Mouse (Mus musculus): ENCODE results near the gene Nagk.
"Not testable (repeated sequence)": the region's sequence is repeated elsewhere in the genome, so short reads cannot be mapped to it uniquely, and the experiment has no call there.

Gene Nagk

DNA sequence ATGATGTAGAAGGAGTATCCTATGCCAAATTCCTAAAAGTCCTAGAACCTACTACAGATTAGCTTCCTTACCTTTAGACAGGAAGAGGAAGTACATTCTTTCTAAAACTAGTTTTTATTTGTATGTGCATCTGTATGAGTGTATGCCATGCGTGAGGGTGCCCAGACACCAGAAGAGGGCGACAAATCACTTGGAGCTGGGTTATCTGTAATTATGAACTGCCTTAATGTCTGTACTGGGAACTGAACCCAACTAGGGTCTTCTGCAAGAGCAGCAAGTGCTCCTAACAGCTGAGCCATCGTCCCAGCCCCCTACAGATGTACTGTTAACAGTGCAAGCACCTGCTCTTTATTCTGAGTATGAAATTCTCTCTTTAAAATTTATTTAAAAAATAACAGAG lies 21.0 kb downstream of the Nagk start:
- no peak for DNase-seq (ENCODE audit: low spot score)

DNA sequence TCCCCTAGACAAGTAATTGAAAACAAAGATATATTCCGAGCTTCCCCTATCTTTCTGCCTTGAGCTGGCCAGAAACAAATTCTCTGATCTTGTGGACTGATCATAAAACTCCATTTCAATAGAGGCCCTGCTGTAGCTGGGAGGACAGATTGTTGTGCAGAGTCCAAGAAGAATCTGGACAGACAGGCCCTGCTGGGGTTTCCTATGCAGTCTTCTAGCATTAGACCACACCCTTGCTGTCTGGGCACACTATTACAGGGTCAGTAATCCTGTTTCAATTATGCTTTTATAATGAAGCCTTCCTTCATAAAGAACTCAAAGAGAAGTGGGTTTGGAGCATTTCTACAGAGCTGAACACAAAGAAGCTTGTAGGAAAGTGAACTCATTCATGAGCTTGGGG lies 24.2 kb downstream of the Nagk start:
- DNase-seq (ENCODE audit: low spot score): no peak

DNA sequence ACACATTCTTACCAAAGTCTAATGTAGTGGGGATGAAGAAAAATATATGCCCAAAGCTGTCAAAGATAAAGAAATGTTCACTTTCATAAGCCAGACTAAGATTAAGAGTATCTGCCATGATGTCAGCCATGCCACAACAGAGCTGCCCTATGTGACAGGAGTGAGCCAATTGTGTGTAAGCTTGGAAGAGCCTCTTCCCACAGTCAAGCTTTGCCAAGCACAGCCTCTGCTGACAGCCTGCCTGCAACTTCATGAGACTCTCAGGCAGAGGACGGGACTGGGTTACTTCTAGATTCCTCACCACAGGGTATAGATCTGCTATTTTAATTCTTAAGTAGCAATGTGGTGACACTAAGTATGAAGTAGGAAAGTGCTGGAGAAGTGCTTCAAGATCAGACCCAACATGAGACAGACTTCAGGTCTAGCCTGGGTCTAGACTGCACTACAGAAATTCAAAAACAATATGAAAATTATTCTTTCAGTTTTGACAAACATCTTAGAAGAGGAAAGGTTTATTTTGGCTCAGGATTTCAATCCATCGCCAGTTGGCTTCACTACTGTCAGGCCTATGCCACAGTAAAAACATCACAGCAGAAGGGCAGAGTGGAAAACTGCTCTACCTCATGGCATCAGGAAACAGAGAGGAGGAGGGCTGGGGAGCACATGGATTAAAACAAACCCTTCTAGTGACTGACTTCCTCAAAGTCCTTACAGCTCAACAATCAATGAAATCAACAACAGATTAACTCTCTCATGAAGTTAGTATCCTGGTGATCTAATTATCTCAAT lies 26.1 kb downstream of the Nagk start:
- no peak for DNase-seq (ENCODE audit: low spot score)

DNA sequence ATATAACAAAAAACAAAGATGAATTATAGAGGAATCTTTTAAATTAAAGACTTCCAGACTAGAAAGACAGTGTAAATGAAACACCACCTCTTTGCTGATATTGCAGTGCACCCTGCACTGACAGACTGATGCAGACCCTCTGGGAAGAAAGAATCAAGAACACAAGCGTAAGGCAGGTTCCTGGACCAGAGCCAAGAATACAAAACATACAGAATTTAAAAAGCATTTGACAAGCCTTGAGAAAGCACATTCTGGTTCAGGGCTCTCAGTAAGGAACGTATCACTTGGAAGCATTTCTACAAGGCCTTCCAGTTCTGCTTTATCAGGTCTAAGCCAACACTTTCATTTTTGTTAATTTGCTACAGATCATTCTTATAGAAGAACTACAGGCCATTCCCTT lies 27.1 kb downstream of the Nagk start:
- DNase-seq (ENCODE audit: low spot score): no peak

DNA sequence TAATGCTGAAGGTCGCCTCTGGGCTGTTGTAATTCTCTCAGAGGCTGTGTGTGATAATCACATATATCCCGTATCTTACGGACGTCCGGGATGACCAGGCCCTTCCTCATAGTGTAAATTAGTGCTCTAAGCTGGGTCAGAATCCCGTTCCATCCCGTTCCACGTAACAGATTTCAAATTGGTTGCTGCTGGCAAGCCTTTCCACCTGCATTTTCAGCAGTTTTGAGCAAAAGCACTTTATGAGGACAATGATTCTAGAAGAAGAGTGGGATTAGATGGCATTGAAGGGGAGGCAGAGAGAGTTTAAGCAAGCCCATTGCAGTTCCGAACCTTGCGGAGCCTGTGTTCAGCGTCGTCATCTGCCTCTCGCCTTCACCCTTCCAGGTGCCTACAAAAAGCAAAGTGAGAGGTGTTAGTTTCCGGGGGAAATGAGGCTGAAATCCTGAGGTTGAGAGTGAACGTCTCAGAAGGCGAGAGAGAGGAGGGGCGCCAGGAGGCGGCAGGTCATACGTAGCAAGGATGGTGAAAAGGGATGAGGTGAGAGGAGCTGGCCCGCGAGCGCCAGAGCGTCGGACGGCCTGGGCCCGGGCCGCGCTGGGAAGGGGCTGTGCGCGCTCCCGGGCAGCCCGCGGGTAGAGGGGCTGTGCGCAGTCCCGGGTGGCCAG lies 36.3 kb downstream of the Nagk start:
- DNase-seq (ENCODE audit: low spot score): no peak

DNA sequence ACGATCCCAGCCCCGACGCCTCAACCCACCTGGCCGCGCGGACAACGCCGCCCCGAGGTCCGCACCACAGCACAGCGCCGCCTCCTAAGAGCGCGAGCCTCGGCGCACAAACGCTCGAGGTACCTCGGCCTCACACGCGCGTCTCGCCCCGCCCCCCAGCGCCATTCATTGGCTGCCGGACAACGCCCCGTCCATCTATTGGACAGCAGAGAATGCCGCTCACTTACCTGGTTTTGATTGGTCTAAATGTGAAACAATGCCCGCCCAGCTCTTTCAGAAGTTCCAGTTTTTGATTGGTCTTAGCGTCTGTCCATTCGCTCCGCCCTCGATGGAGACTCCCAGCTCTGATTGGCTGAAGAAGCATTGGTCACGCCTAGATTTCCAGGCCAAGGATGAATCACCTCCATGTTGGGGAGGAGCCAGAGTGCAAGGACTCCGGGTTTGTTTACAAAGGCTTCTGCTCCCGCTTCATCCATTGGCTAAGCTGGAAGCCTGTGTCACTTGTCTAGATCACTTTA lies 36.9 kb downstream of the Nagk start, which contains the start of gene Paip2b:
Gene Paip2b, minus strand, starts transcription at position 136 of the 518 bp plus-strand sequence.
- DNase-seq (ENCODE audit: low spot score): peak; percentile 99

DNA sequence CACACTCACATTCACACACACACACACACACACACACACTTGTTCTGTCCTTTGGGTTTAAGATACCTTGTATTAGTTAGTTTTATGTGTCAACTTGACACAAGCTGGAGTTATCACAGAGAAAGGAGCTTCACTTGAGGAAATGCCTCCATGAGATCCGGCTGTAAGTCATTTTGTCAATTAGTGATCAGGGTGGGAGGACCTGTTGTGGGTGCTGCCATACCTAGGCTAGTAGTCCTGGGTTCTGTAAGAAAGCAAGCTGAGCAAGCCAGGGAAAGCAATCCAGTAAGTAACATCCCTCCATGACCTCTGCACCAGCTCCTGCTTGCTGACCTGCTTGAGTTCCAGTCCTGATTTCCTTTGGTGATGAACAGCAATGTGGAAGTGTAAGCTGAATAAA lies 37.6 kb downstream of the Nagk start:
- DNase-seq (ENCODE audit: low spot score): not testable (repeated sequence)

DNA sequence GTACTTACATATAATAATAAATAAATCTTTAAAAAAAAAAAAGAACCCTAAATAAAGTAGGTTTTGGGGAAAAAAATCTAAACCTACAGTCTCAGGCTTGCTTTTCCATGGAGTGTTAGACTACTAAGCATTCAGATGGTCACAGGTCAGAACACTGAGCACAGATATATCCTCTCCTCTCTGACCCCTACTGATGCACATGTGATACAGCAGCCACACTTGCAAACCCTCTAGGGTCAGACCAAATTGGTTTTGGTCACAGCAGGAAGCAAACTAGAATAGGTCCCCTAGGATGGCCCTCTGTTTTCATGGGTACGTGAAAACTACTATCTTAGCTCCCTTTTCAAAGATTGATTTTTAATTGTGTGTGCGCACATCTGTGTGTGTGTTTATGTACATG lies 42.0 kb downstream of the Nagk start:
- DNase-seq (ENCODE audit: low spot score): no peak

DNA sequence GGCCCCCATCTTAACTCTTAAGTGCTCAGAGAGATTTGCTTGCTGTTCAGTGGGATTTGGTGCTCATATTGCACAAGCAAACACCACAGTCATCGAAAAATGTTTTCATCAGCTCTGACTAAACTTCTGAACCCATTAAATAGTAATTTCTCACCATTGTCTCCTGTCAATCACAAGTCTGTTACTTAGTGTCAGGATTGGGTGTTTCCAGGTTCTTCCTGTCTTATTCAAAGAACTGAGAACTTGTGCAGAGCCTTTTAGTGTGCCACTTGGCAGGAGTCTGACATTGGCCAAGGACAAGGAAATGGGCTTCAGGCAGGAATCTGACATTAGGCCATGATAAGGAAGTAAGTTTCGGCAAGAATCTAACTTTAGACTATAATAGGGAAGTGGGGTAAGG lies 43.3 kb downstream of the Nagk start:
- DNase-seq (ENCODE audit: low spot score): no peak

DNA sequence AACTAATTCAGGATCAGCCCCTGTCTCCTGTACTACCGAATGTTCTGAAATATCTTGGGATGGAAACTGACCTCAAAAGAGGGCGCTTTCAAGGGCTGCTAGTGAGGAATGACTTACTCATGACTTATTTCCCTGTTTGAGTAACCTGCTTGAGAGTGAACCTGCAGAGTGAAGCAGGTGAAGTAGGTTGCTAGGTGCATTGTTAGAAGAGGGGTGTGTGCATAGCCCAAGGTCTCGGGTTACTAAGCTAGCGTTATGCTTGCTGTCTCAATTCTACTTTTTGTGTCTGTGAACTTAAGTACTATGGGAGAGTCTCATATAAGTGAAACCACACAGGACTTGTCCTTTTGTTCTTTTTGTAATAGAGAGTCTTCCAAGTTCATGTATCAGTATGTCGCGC lies 45.3 kb downstream of the Nagk start:
- DNase-seq (ENCODE audit: low spot score): no peak

DNA sequence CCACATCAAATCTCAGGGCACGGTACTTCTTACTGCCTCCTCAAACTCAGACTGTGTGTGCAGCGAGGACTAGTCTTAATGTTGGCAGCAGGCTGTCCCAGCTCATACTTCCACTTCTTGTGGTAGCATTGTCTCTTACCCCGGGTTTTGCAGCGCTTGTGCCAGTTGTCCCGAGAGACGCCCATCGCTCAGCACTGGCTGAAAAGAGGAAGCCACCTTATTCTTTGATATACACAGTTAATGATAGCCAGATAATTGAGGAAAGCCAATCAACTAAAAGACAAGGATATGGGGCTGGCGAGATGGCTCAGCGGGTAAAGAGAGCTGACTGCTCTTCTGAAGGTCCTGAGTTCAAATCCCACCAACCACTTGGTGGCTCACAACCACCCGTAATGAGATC lies 50.1 kb downstream of the Nagk start:
- no peak for DNase-seq (ENCODE audit: low spot score)

DNA sequence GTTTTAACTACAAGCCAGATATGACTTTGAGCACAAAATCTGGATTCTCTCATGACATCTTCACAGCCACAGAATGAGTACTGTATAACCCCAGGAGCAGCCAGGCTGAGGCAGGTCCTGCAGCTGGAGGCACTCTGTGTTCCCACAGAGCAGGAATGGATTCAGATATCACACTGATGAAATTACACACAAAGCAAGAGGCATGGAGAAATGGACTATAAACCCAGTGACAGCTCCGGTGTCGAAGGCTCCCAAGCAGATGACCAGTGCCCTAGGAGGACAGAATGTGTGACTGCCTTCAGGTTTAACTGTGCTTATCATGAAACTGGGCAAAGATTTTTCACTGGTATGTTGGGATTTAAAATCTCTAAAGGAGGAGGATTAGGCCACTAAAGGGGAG lies 51.4 kb downstream of the Nagk start:
- no peak for DNase-seq (ENCODE audit: low spot score)

DNA sequence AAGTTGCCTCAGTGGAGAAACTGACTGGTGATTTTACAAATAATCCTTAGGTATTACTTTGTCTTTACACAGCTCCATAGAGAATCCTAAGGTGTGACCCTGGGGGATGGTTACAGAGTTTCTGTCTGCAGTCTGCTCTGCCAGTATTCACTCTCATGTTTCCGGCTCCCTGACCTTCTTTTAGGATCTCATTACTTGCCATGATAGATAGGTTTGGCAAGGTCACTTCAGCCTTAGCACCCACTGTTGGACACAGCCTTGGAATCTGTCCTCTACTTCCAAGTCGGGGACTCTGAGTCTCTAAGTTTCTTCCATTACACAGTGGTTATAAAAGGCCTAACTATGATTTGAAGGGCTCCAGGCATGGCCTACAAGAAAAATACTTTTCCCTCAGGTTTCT lies 54.7 kb downstream of the Nagk start:
- DNase-seq (ENCODE audit: low spot score): no peak
